Mouse (Mus musculus) adrenal gland, adult 2 months (tissue): Measurements from ENCODE around the gene Ptrhd1. TPM values are rescaled to one million over a fixed set of nuclear protein-coding genes. Genes with fewer than 3 reads are reported as not detected.
"Not testable (repeated sequence)": the region's sequence is repeated elsewhere in the genome, so short reads cannot be mapped to it uniquely, and the experiment has no call there.

Experiments
- DNase-seq: peaks from one replicate; pipeline ENCODE4 v3.0.0; 2021
- long read RNA-seq: library from polyadenylated mRNA; stranded (forward); transcript quantifications from one replicate; pipeline ENCODE4 v2.0.0, GENCODE M21; 2021
- polyA plus RNA-seq: library from polyadenylated mRNA; depleted of rRNA; stranded (reverse); fragments of >200 nt; gene quantifications from 2 replicates; pipeline ENCODE4 v1.2.3, GENCODE M21; 2012; rRNA removed
- total RNA-seq, 2 experiments: library from RNA; stranded (reverse); gene quantifications; 2 replicates each; pipeline ENCODE4 v1.2.3; 2021

Gene Ptrhd1
- 1 to 10 TPM; 8.2 to 8.3 TPM for total RNA-seq
- 7.7 and 7.8 TPM in 2 replicates for polyA plus RNA-seq
- long read RNA-seq, transcript Ptrhd1-201 (2 exons, 3,840 nt) = major isoform, 11 of 16 reads
- long read RNA-seq, partial matches to known transcripts = 0 of 16 reads
- long read RNA-seq, other reads (novel, unspliced or antisense) = 5 of 16 reads

GRCm38 (mm10) chr12:4233572-4234508 is at the start of gene Ptrhd1, which contains the start of gene Cenpo:
TSS of gene Ptrhd1 (plus strand) at chr12:4234027.
TSS of gene Cenpo (minus strand) at chr12:4234294.
- peak; percentile 97 for DNase-seq

DNA sequence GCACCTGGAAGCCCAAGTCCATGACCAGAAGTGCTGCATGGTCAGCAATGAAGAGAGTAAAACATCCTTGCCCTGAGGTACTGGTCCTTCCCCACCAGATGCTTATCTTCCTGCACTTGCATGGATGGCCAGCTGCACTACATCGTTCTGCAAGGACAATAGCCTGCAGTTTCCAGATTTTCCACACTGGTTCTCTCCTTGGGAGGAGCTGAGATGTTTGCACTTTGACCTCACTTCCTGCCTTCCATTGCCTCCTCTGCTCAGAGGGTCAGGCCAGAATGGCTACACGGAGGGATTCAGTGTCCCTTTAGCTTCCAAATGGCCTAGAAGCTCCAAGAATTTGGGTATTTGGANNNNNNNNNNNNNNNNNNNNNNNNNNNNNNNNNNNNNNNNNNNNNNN is 49.2 kb upstream of the Ptrhd1 start:
- no peak for DNase-seq

- peak; percentile 85 for DNase-seq
These were observed 45.4 kb upstream of the Ptrhd1 start for GRCm38 (mm10) chr12:4188171-4189059.

GRCm38 (mm10) chr12:4189060-4189447 is 44.8 kb upstream of the Ptrhd1 start:
- DNase-seq = no peak

- DNase-seq = no peak
These were observed 41.3 kb upstream of the Ptrhd1 start for GRCm38 (mm10) chr12:4192514-4192913.

GRCm38 (mm10) chr12:4193025-4193740 is 40.6 kb upstream of the Ptrhd1 start:
- DNase-seq = no peak

DNA sequence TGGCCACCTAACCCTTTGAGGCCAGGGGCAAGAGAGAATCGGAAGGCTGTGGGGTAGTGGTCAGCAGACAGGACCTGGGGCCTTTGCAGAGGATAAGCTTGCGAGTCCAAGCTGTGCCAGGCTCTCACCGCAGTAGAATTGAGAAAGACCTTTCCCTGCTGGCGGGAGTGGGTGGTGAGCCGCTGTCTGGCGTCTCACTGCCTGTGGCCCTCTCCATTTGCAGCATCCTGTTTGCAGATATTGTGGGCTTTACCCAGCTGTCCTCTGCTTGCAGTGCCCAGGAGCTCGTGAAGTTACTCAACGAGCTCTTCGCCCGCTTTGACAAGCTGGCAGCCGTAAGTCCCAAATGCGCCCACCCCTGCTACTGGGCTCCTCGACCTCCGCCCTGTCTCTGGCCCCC is 39.2 kb upstream of the Ptrhd1 start:
- no peak for DNase-seq

GRCm38 (mm10) chr12:4198702-4199101 is 35.1 kb upstream of the Ptrhd1 start:
- DNase-seq = peak; percentile 73

- no peak for DNase-seq
These were observed 34.6 kb upstream of the Ptrhd1 start for GRCm38 (mm10) chr12:4199271-4199670.

- peak; percentile 51 for DNase-seq
These were observed 32.2 kb upstream of the Ptrhd1 start for GRCm38 (mm10) chr12:4201454-4202200.

- no peak for DNase-seq
These were observed 31.6 kb upstream of the Ptrhd1 start for GRCm38 (mm10) chr12:4202206-4202605.

GRCm38 (mm10) chr12:4206106-4206505 is 27.7 kb upstream of the Ptrhd1 start:
- DNase-seq = no peak

GRCm38 (mm10) chr12:4208405-4209133 is 25.3 kb upstream of the Ptrhd1 start:
- peak; percentile 68 for DNase-seq

DNA sequence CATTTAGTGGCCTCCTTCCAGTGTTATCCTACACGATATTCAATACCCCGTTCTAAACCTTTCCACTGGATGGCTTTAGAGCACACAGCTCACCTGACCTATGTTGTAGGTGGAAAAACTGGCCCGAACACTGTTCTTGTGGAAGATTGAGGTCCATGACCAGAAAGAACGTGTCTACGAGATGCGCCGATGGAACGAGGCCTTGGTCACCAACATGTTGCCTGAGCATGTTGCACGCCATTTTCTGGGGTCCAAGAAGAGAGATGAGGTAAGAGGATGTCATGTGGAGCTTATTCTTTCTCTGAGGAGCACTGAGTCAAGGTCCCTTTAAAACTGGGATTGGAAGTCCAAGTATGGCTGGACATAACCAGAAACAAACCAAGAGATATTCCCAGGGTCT is 24.6 kb upstream of the Ptrhd1 start:
- no peak for DNase-seq

DNA sequence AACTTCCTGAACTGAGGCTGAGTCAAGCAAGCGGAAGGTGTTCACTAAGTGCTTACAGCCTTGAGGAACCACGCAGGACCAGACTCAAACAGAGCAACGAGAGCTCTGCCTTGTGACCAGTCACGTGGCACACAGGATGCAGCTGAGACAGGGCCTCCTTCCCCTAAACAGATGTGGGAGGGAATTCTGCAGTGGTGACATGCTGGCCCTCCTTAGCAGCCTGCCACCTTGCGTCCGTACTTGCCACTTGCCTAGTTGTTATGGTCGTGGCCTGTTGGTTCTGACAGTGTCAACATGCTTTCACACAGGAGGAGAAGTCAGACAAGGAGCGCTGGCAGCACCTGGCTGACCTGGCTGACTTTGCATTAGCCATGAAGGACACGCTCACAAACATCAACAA is 22.7 kb upstream of the Ptrhd1 start:
- no peak for DNase-seq

DNA sequence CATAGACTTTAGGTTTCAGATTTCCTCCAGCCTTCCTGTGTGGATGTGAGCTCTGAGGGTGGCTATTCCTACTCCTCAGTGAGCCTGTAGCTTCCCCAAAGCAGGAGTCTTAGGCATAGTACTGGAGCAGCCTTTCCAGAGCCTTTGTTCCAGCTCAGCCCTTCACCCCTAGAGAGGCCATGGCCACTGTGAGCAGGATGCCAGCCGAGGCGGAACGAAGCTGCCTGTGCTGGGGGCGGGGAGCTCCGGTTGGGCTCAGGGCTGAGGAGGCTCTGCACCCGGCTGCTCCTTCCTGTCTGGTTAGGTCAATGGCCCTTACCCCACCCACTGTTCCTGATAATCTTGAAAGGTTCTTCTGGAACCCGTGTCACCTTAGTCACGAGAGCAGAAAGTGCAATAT is 20.9 kb upstream of the Ptrhd1 start:
- peak; percentile 84 for DNase-seq

DNA sequence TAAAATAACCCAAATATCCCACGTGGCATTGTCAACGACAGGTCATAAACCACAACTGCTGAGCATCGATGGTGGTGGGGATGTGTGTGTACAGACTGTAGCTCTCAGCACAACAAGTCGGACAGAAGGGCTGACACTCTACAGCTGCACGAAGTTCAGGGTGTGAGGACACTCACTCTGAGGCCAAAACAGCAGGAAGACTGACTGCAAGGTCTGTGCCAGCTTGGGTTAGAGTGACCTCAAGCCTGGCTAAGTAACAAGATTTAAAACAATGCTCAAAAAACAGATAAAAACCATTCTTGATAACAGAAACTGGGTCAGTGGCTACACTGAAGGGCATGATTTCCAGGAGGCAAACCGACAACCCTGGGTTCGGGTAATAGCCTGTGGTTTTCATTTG is 3.7 kb upstream of the Ptrhd1 start:
- no peak for DNase-seq

DNA sequence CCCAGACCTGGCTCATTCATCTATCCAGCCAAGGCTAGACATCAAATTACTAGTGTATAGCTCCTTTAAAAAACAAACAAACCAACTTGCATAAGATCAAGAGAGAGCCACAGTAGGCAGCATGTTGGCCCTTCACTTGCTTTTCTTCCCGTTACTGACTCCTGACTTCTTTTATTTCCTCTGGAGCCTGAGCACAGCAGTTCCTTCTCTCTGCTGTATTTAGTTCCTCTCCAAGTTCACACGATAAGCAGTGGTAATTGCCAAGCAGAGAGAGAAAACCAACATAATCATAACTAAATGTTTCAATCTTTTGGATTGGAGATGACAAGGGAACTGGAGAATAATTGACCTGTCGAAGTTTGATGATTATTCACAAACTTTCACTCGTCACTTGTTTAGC is 1.1 kb upstream of the Ptrhd1 start:
- no peak for DNase-seq

DNA sequence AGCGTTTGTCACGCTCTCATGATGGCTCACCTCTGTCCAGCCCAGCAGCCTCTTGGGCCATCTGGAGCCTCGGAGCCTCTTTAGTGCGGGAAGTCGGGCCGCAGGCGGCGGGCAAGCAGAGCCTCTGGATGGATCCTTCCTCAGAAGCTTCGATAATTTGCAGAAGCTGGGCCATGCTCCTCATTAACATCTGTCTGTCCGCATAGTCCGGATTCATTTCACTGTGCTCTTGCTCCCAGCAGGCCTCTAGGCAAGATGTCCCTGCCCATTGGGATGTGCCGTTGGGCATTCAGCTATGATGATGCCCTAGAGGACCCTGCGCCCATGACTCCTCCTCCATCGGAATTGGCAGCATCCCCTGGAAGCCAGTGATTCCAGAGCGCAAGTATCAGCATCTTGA is 3.7 kb downstream of the Ptrhd1 start:
- no peak for DNase-seq

- not testable (repeated sequence) for DNase-seq
These were observed 6.5 kb downstream of the Ptrhd1 start for GRCm38 (mm10) chr12:4240281-4240680.
